Comparison of ENCODE assay signal across 18 mouse cellular contexts in the genomic region with DNA sequence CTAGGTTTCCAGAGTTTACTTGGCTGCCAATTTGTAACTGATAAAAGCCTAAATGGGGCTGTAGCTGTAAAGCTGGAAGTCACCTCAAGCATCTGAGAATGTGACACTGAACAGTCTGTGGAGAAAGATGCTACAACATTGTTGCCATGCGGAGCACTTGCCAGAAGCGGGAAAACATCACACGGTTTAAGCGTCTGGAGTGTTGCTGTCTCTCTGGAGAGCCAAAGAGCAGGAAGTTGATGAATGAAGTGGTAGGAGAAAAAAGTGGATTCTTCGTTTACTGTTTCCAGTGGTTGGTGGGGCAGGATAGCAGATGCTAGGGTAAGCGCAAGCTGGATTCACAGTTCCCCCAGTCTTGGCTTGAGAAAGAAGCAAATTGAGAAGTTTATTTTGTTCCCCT.
"Had no signal": no experiment of that assay in that cellular context is flagged by ENCODE, and none has a peak within 500 bp of the region (broad histone marks: within the 10 kb centered on the region; RNA-seq: fewer than 3 reads in every experiment).

No protein-coding gene starts in this region.

- H3K9me3 ChIP-seq: liver, embryonic 15.5 days; lung, embryonic 15.5 days; megakaryocyte, embryonic 14.5 days; midbrain, embryonic 13.5 days; midbrain, embryonic 15.5 days; neural tube, embryonic 12.5 days; stomach, embryonic 15.5 days had no signal

- DNase-seq: liver, postnatal 0 days; lung, postnatal 14 days; lung, postnatal 36 days; right cerebral cortex, postnatal 14 days; thymus, adult 2 months; thymus, postnatal 25 days; thymus, postnatal 4 days had no signal

- H3K27me3 ChIP-seq: lung, embryonic 15.5 days; midbrain, embryonic 15.5 days; neural tube, embryonic 12.5 days; stomach, embryonic 15.5 days had no signal

- H3K36me3 ChIP-seq: liver, embryonic 15.5 days; lung, embryonic 15.5 days; midbrain, embryonic 13.5 days; midbrain, embryonic 15.5 days; neural tube, embryonic 12.5 days; stomach, embryonic 15.5 days had no signal

- H3K4me2 ChIP-seq: liver, embryonic 15.5 days; lung, embryonic 15.5 days; midbrain, embryonic 11.5 days; midbrain, embryonic 13.5 days; midbrain, embryonic 15.5 days; neural tube, embryonic 12.5 days; stomach, embryonic 15.5 days had no signal

- H3K27ac ChIP-seq: liver, embryonic 15.5 days; lung, embryonic 15.5 days; macrophage; midbrain, embryonic 13.5 days; midbrain, embryonic 15.5 days; neural tube, embryonic 12.5 days; stomach, embryonic 15.5 days; stomach, postnatal 0 days had no signal

- H3K4me1 ChIP-seq: neural tube, embryonic 12.5 days; stomach, embryonic 15.5 days had no signal

- H3K9ac ChIP-seq: liver, embryonic 15.5 days; liver, postnatal 0 days; lung, embryonic 15.5 days; midbrain, embryonic 13.5 days; midbrain, embryonic 15.5 days; neural tube, embryonic 12.5 days; stomach, embryonic 15.5 days had no signal

- H3K4me3 ChIP-seq: liver, embryonic 15.5 days; lung, embryonic 15.5 days; megakaryocyte, embryonic 14.5 days; midbrain, embryonic 13.5 days; midbrain, embryonic 15.5 days; neural tube, embryonic 12.5 days; stomach, embryonic 15.5 days had no signal

- ATAC-seq: liver, postnatal 0 days; lung, postnatal 0 days; midbrain, embryonic 13.5 days; midbrain, embryonic 15.5 days had no signal
